Mouse (Mus musculus): ENCODE results near the gene Gpr108. TPM values are rescaled to one million over a fixed set of nuclear protein-coding genes. Genes with fewer than 3 reads are reported as not detected.

The Gpr108 gene
- polyA plus RNA-seq, 1 experiment from 2014 or later: 24.9 TPM

- no peak for DNase-seq (ENCODE audit: low spot score)
- WGBS: 52% methylated on average over 7 of the region's 7 CpGs
- Histone ChIP-seq H3K27me3 (replicated peaks; ENCODE audit: low read depth, poor library complexity, severe bottlenecking) (no peaks in the 10 kb centered on the region), H3K36me3 (replicated peaks) (peaks cover 41% of the 10 kb centered on the region), H3K9me3 (no peaks in the 10 kb centered on the region), H3K4me3 (no peak overlapping the region), H3K4me1 (peaks cover 4% of the 10 kb centered on the region; the same call in 1 of the 2 replicates), H3K27ac (replicated peaks) (no peak overlapping the region)
Observed at GRCm38 (mm10) chr17:57233038-57233437, 15.2 kb downstream of the Gpr108 start.

GRCm38 (mm10) chr17:57232200-57232599, 16.0 kb downstream of the Gpr108 start:
- H3K27ac ChIP-seq (replicated peaks): no peak overlapping the region
- 80% methylated on average over 1 of the region's 1 CpGs for WGBS
- no peak for DNase-seq (ENCODE audit: low spot score)
- no peaks in the 10 kb centered on the region for H3K9me3 ChIP-seq
- no peak overlapping the region for H3K4me3 ChIP-seq
- H3K36me3 ChIP-seq (replicated peaks): peaks cover 32% of the 10 kb centered on the region
- H3K4me1 ChIP-seq: peaks cover 4% of the 10 kb centered on the region; the same call in 1 of the 2 replicates
- no peaks in the 10 kb centered on the region for H3K27me3 ChIP-seq (replicated peaks; ENCODE audit: low read depth, poor library complexity, severe bottlenecking)

- Histone ChIP-seq H3K4me3 (no peak overlapping the region), H3K27ac (replicated peaks) (no peak overlapping the region), H3K27me3 (replicated peaks; ENCODE audit: low read depth, poor library complexity, severe bottlenecking) (no peaks in the 10 kb centered on the region), H3K9me3 (no peaks in the 10 kb centered on the region), H3K4me1 (peaks cover 4% of the 10 kb centered on the region; the same call in 1 of the 2 replicates), H3K36me3 (replicated peaks) (peaks cover 24% of the 10 kb centered on the region)
- DNase-seq (ENCODE audit: low spot score): no peak
Observed at GRCm38 (mm10) chr17:57231321-57231771, 16.9 kb downstream of the Gpr108 start.

GRCm38 (mm10) chr17:57230728-57231125, 17.5 kb downstream of the Gpr108 start:
- Histone ChIP-seq H3K27me3 (replicated peaks; ENCODE audit: low read depth, poor library complexity, severe bottlenecking) (no peaks in the 10 kb centered on the region), H3K9me3 (no peaks in the 10 kb centered on the region), H3K4me3 (no peak overlapping the region), H3K4me1 (peaks cover 4% of the 10 kb centered on the region; the same call in 1 of the 2 replicates), H3K27ac (replicated peaks) (no peak overlapping the region), H3K36me3 (replicated peaks) (peaks cover 18% of the 10 kb centered on the region)
- WGBS: 62% methylated on average over 6 of the region's 6 CpGs
- DNase-seq (ENCODE audit: low spot score): no peak

- 80% methylated on average over 15 of the region's 15 CpGs for WGBS
- no peak for DNase-seq (ENCODE audit: low spot score)
- no peaks in the 10 kb centered on the region; the same call in 1 of the 2 replicates for H3K27me3 ChIP-seq (replicated peaks; ENCODE audit: low read depth, poor library complexity, severe bottlenecking)
- peaks cover 11% of the 10 kb centered on the region for H3K36me3 ChIP-seq (replicated peaks)
- H3K9me3 ChIP-seq: no peaks in the 10 kb centered on the region
- H3K4me1 ChIP-seq: peaks cover 4% of the 10 kb centered on the region; the same call in 1 of the 2 replicates
- H3K4me3 ChIP-seq: no peak overlapping the region
- H3K27ac ChIP-seq (replicated peaks): no peak overlapping the region
Observed at GRCm38 (mm10) chr17:57229851-57230727, 18.2 kb downstream of the Gpr108 start.

- H3K27me3 ChIP-seq (replicated peaks; ENCODE audit: low read depth, poor library complexity, severe bottlenecking): no peaks in the 10 kb centered on the region; the same call in 1 of the 2 replicates
- WGBS: 88% methylated on average over 3 of the region's 3 CpGs
Observed at GRCm38 (mm10) chr17:57228873-57229272, 19.4 kb downstream of the Gpr108 start.

GRCm38 (mm10) chr17:57228014-57228413, 20.2 kb downstream of the Gpr108 start, which contains the start of gene C3:
TSS of gene C3 (minus strand) at chr17:57228136.
- Histone ChIP-seq H3K4me1 (peaks cover 2% of the 10 kb centered on the region; the same call in 1 of the 2 replicates), H3K27ac (replicated peaks) (no peak within 1 kb of the TSS), H3K4me3 (no peak within 1 kb of the TSS), H3K27me3 (replicated peaks; ENCODE audit: low read depth, poor library complexity, severe bottlenecking) (no peaks in the 10 kb centered on the region; the same call in 1 of the 2 replicates), H3K36me3 (replicated peaks) (no peaks in the 10 kb centered on the region), H3K9me3 (no peaks in the 10 kb centered on the region)
- 74% methylated on average over 3 of the region's 3 CpGs for WGBS
- no peak for DNase-seq (ENCODE audit: low spot score)

More at GRCm38 (mm10) chr17:57228873-57229272, 19.4 kb downstream of the Gpr108 start:
- DNase-seq (ENCODE audit: low spot score): no peak
- H3K4me1 ChIP-seq: peaks cover 4% of the 10 kb centered on the region; the same call in 1 of the 2 replicates
- H3K27ac ChIP-seq (replicated peaks): no peak overlapping the region
- no peaks in the 10 kb centered on the region for H3K9me3 ChIP-seq
- no peak overlapping the region for H3K4me3 ChIP-seq
- H3K36me3 ChIP-seq (replicated peaks): no peaks in the 10 kb centered on the region; the same call in 1 of the 2 replicates

- 93% methylated on average over 2 of the region's 2 CpGs for WGBS
Observed at GRCm38 (mm10) chr17:57227468-57227867, 20.8 kb downstream of the Gpr108 start.

GRCm38 (mm10) chr17:57223313-57223712, 24.9 kb downstream of the Gpr108 start:
- Histone ChIP-seq H3K4me1 (no peaks in the 10 kb centered on the region), H3K9me3 (no peaks in the 10 kb centered on the region), H3K27me3 (replicated peaks; ENCODE audit: low read depth, poor library complexity, severe bottlenecking) (peaks cover 4% of the 10 kb centered on the region; the same call in 1 of the 2 replicates), H3K4me3 (no peak overlapping the region), H3K36me3 (replicated peaks) (no peaks in the 10 kb centered on the region), H3K27ac (replicated peaks) (no peak overlapping the region)
- no peak for DNase-seq (ENCODE audit: low spot score)
- WGBS: 88% methylated on average over 9 of the region's 9 CpGs

More at GRCm38 (mm10) chr17:57227468-57227867, 20.8 kb downstream of the Gpr108 start:
- H3K4me1 ChIP-seq: no peaks in the 10 kb centered on the region
- H3K36me3 ChIP-seq (replicated peaks): no peaks in the 10 kb centered on the region
- no peaks in the 10 kb centered on the region; the same call in 1 of the 2 replicates for H3K27me3 ChIP-seq (replicated peaks; ENCODE audit: low read depth, poor library complexity, severe bottlenecking)
- no peak overlapping the region for H3K27ac ChIP-seq (replicated peaks)
- H3K4me3 ChIP-seq: no peak overlapping the region
- H3K9me3 ChIP-seq: no peaks in the 10 kb centered on the region
- no peak for DNase-seq (ENCODE audit: low spot score)

- Histone ChIP-seq H3K27ac (replicated peaks) (no peak overlapping the region), H3K4me3 (no peak overlapping the region), H3K36me3 (replicated peaks) (no peaks in the 10 kb centered on the region), H3K27me3 (replicated peaks; ENCODE audit: low read depth, poor library complexity, severe bottlenecking) (peaks cover 4% of the 10 kb centered on the region; the same call in 1 of the 2 replicates), H3K9me3 (no peaks in the 10 kb centered on the region), H3K4me1 (no peaks in the 10 kb centered on the region)
- no peak for DNase-seq (ENCODE audit: low spot score)
- 75% methylated on average over 4 of the region's 4 CpGs for WGBS
Observed at GRCm38 (mm10) chr17:57221911-57222310, 26.3 kb downstream of the Gpr108 start.

- Histone ChIP-seq H3K4me1 (no peaks in the 10 kb centered on the region), H3K36me3 (replicated peaks) (no peaks in the 10 kb centered on the region), H3K27ac (replicated peaks) (no peak overlapping the region), H3K27me3 (replicated peaks; ENCODE audit: low read depth, poor library complexity, severe bottlenecking) (peaks cover 4% of the 10 kb centered on the region; the same call in 1 of the 2 replicates), H3K9me3 (no peaks in the 10 kb centered on the region), H3K4me3 (no peak overlapping the region)
- 24% methylated on average over 3 of the region's 3 CpGs for WGBS
- DNase-seq (ENCODE audit: low spot score): no peak
Observed at GRCm38 (mm10) chr17:57219884-57220207, 28.4 kb downstream of the Gpr108 start.

GRCm38 (mm10) chr17:57219167-57219883, 28.9 kb downstream of the Gpr108 start:
- Histone ChIP-seq H3K9me3 (no peaks in the 10 kb centered on the region), H3K27me3 (replicated peaks; ENCODE audit: low read depth, poor library complexity, severe bottlenecking) (peaks cover 4% of the 10 kb centered on the region; the same call in 1 of the 2 replicates), H3K36me3 (replicated peaks) (no peaks in the 10 kb centered on the region), H3K27ac (replicated peaks) (no peak overlapping the region), H3K4me1 (no peaks in the 10 kb centered on the region), H3K4me3 (no peak overlapping the region)
- DNase-seq (ENCODE audit: low spot score): peak; percentile 72
- WGBS: 21% methylated on average over 11 of the region's 11 CpGs

All from embryonic facial prominence, embryonic 10.5 days (tissue).